Mouse (Mus musculus): ENCODE data around the gene Gm9046. TPM values are rescaled to one million over a fixed set of nuclear protein-coding genes. Genes with fewer than 3 reads are reported as not detected.
"Not testable (repeated sequence)": the region's sequence is repeated elsewhere in the genome, so short reads cannot be mapped to it uniquely, and the experiment has no call there.

The Gm9046 gene
- polyA plus RNA-seq (2012; ENCODE audit: insufficient read depth, insufficient read length, low replicate concordance, missing spikeins) = not detected in 2 replicates

- no CpG with 5 or more reads among the region's 14 CpGs for WGBS
- H3K4me1 ChIP-seq (ENCODE audit: control insufficient read depth, insufficient read depth, low read length); H3K4me3 ChIP-seq (ENCODE audit: insufficient read depth, low read depth, low read length); H3K27ac ChIP-seq (ENCODE audit: insufficient read depth, low read depth, low read length): not testable (repeated sequence)
Measured at GRCm38 (mm10) chr10:118343155-118343554, at the start of gene Gm9046. Gene Gm9046 (minus strand): TSS chr10:118343255.

- no peak overlapping the region for H3K4me3 ChIP-seq (ENCODE audit: insufficient read depth, low read depth, low read length)
- TF ChIP-seq POLR2A (IDR thresholded peaks at IDR 0.05; ENCODE audit: insufficient read depth, low read depth, low read length) = no peak
- H3K27ac ChIP-seq (ENCODE audit: insufficient read depth, low read depth, low read length) = no peak overlapping the region
- 1% methylated on average over 10 of the region's 10 CpGs for WGBS
- no peaks in the 10 kb centered on the region for H3K4me1 ChIP-seq (ENCODE audit: control insufficient read depth, insufficient read depth, low read length)
Measured at GRCm38 (mm10) chr10:118370443-118370842, 27.4 kb upstream of the Gm9046 start.

- Histone ChIP-seq H3K27ac (ENCODE audit: insufficient read depth, low read depth, low read length) (no peak overlapping the region), H3K4me1 (ENCODE audit: control insufficient read depth, insufficient read depth, low read length) (no peaks in the 10 kb centered on the region), H3K4me3 (ENCODE audit: insufficient read depth, low read depth, low read length) (no peak overlapping the region)
- no peak for TF ChIP-seq POLR2A (IDR thresholded peaks at IDR 0.05; ENCODE audit: insufficient read depth, low read depth, low read length)
- 94% methylated on average over 9 of the region's 9 CpGs for WGBS
Measured at GRCm38 (mm10) chr10:118369518-118369917, 26.5 kb upstream of the Gm9046 start.

DNA sequence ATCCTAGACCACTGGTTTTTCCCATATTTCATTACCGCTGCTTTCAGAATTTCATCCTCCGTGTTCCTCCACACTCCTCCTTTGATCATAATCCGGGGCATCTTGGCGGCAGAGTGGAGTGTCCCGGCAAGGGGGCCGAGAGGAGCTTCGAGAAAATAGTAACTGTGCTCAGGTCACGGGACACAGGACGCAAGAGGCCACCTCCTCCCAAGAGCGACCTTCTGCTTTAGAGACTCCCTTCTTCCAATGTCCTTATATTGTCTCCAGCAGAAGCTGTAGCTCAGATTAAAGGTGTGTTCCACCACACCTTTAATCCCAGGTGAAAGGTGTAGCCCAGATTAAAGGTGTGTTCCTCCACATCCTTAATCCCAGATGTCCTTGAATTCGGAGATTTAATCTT, 10.9 kb upstream of the Gm9046 start, which contains the start of gene Gm9049:
Gm9049 (minus strand) TSS at position 101 of the 400 bp plus-strand sequence.
- H3K4me3 ChIP-seq (ENCODE audit: insufficient read depth, low read depth, low read length); H3K4me1 ChIP-seq (ENCODE audit: control insufficient read depth, insufficient read depth, low read length); H3K27ac ChIP-seq (ENCODE audit: insufficient read depth, low read depth, low read length): not testable (repeated sequence)
- WGBS = 90% methylated on average over 1 of the region's 11 CpGs

GRCm38 (mm10) chr10:118348579-118348978, 5.5 kb upstream of the Gm9046 start, which contains the start of gene Gm9048:
Gene Gm9048 (minus strand): TSS chr10:118348679.
- WGBS = 89% methylated on average over 1 of the region's 14 CpGs
- not testable (repeated sequence) for H3K4me3 ChIP-seq (ENCODE audit: insufficient read depth, low read depth, low read length); H3K4me1 ChIP-seq (ENCODE audit: control insufficient read depth, insufficient read depth, low read length); H3K27ac ChIP-seq (ENCODE audit: insufficient read depth, low read depth, low read length)

- H3K4me1 ChIP-seq (ENCODE audit: control insufficient read depth, insufficient read depth, low read length); H3K4me3 ChIP-seq (ENCODE audit: insufficient read depth, low read depth, low read length); H3K27ac ChIP-seq (ENCODE audit: insufficient read depth, low read depth, low read length): not testable (repeated sequence)
- no CpG with 5 or more reads among the region's 14 CpGs for WGBS
Measured at GRCm38 (mm10) chr10:118337731-118338130, 5.3 kb downstream of the Gm9046 start, which contains the start of gene Gm9045. Gene Gm9045 (minus strand): TSS chr10:118337831.

DNA sequence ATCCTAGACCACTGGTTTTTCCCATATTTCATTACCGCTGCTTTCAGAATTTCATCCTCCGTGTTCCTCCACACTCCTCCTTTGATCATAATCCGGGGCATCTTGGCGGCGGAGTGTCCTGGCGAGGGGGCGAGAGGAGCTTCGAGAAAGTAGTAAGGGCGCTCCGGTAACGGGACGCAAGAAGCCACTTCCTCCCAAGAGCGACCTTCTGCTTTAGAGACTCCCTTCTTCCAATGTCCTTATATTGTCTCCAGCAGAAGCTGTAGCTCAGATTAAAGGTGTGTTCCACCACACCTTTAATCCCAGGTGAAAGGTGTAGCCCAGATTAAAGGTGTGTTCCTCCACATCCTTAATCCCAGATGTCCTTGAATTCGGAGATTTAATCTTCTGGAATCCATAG, 10.7 kb downstream of the Gm9046 start, which contains the start of gene Gm9044:
Gm9044 (minus strand) TSS at position 101 of the 400 bp plus-strand sequence.
- H3K4me3 ChIP-seq (ENCODE audit: insufficient read depth, low read depth, low read length); H3K4me1 ChIP-seq (ENCODE audit: control insufficient read depth, insufficient read depth, low read length); H3K27ac ChIP-seq (ENCODE audit: insufficient read depth, low read depth, low read length): not testable (repeated sequence)
- WGBS = no CpG with 5 or more reads among the region's 14 CpGs

DNA sequence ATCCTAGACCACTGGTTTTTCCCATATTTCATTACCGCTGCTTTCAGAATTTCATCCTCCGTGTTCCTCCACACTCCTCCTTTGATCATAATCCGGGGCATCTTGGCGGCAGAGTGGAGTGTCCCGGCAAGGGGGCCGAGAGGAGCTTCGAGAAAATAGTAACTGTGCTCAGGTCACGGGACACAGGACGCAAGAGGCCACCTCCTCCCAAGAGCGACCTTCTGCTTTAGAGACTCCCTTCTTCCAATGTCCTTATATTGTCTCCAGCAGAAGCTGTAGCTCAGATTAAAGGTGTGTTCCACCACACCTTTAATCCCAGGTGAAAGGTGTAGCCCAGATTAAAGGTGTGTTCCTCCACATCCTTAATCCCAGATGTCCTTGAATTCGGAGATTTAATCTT, 16.2 kb downstream of the Gm9046 start, which contains the start of gene Gm9040:
Gm9040 (minus strand) TSS at position 101 of the 400 bp plus-strand sequence.
- not testable (repeated sequence) for H3K4me3 ChIP-seq (ENCODE audit: insufficient read depth, low read depth, low read length); H3K27ac ChIP-seq (ENCODE audit: insufficient read depth, low read depth, low read length); H3K4me1 ChIP-seq (ENCODE audit: control insufficient read depth, insufficient read depth, low read length)
- no CpG with 5 or more reads among the region's 11 CpGs for WGBS

DNA sequence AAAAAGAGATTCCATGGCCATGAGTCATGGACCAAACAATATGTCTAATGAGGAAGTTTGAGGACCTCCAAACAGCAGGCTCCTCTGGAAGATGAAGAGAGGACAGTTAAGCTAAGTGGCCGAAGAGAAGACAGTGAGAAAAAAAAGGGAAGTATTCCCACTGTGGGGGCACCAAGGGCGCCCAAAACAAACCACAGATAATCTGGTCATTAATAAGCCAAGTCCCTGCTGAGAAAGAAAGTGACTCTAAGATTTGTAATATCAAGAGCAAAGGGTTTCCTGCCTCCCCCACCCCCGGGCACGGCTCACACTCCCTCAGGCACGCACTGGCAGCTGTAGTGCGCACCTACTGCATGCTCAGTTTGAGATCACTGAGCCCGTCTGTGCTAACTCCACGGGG, 24.0 kb downstream of the Gm9046 start:
- TF ChIP-seq POLR2A (IDR thresholded peaks at IDR 0.05; ENCODE audit: insufficient read depth, low read depth, low read length) = no peak
- TF ChIP-seq CTCF (IDR thresholded peaks at IDR 0.05; ENCODE audit: insufficient read depth, low read depth, low read length) = no peak
- Histone ChIP-seq H3K4me1 (ENCODE audit: control insufficient read depth, insufficient read depth, low read length) (no peaks in the 10 kb centered on the region), H3K4me3 (ENCODE audit: insufficient read depth, low read depth, low read length) (no peak overlapping the region), H3K27ac (ENCODE audit: insufficient read depth, low read depth, low read length) (no peak overlapping the region)
- 80% methylated on average over 8 of the region's 8 CpGs for WGBS

DNA sequence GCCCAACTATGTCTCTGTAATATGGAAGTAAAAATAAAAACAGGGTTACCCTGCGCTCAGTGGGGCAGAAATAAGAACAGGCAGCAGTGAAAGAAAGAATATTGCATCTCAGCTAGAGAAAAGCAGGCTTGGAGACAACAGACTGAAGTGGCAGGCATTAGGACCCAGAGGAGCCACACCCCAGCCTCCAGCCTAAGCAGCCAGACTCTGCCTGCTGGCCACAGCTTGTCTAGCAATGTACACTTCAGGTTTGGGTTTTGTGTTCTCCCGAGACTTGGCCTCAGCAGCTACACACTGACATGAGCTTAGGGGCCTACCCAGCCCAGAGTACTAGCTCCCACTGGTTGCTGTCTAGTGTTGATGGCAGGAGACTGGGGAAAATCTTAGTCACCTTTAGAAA, 40.9 kb downstream of the Gm9046 start:
- WGBS = 52% methylated on average over 2 of the region's 2 CpGs
- not testable (repeated sequence) for H3K27ac ChIP-seq (ENCODE audit: insufficient read depth, low read depth, low read length); H3K4me3 ChIP-seq (ENCODE audit: insufficient read depth, low read depth, low read length); H3K4me1 ChIP-seq (ENCODE audit: control insufficient read depth, insufficient read depth, low read length)

DNA sequence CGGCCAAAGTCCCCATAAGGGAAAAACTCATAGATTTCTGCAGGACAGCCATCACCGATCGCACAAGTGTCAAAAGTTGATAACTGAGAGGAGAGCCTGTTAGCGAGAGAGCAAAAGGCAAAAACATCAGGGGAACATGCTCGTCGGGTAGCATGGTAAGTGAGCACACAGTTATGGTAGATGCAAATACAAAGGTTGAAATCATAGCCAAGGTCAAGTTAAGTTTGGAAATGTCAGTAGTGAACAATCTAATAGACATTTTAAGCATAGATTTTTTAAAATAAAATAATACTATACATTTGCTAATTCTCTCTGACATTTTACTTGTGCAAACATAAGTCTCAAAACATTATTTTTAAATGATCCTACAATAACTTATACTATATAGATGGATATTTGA, 48.1 kb downstream of the Gm9046 start, which contains the start of gene Iltifb:
Iltifb (minus strand) TSS at position 101 of the 400 bp plus-strand sequence.
- H3K27ac ChIP-seq (ENCODE audit: insufficient read depth, low read depth, low read length) = no peak within 1 kb of the TSS
- TF ChIP-seq CTCF (IDR thresholded peaks at IDR 0.05; ENCODE audit: insufficient read depth, low read depth, low read length) (no peak), POLR2A (IDR thresholded peaks at IDR 0.05; ENCODE audit: insufficient read depth, low read depth, low read length) (no peak)
- WGBS = 97% methylated on average over 6 of the region's 6 CpGs
- H3K4me1 ChIP-seq (ENCODE audit: control insufficient read depth, insufficient read depth, low read length) = no peaks in the 10 kb centered on the region
- no peak within 1 kb of the TSS for H3K4me3 ChIP-seq (ENCODE audit: insufficient read depth, low read depth, low read length)

Other genes with a start within 250 kb of the Gm9046 start
- gene Mdm1, start 201.4 kb downstream of the Gm9046 start, polyA plus RNA-seq (2012; ENCODE audit: insufficient read depth, insufficient read length, low replicate concordance, missing spikeins) = not detected in 2 replicates
- not detected in 2 replicates for gene Il22, start 138.3 kb downstream of the Gm9046 start, polyA plus RNA-seq (2012; ENCODE audit: insufficient read depth, insufficient read length, low replicate concordance, missing spikeins)
- gene Gm32717, start 102.5 kb downstream of the Gm9046 start, polyA plus RNA-seq (2012; ENCODE audit: insufficient read depth, insufficient read length, low replicate concordance, missing spikeins) = not detected in 2 replicates
- gene Gm32802, start 84.6 kb downstream of the Gm9046 start, polyA plus RNA-seq (2012; ENCODE audit: insufficient read depth, insufficient read length, low replicate concordance, missing spikeins) = not detected in 2 replicates
- not detected in 2 replicates for gene Iltifb, start 48.2 kb downstream of the Gm9046 start, polyA plus RNA-seq (2012; ENCODE audit: insufficient read depth, insufficient read length, low replicate concordance, missing spikeins)
- gene Gm9040, start 16.3 kb downstream of the Gm9046 start, polyA plus RNA-seq (2012; ENCODE audit: insufficient read depth, insufficient read length, low replicate concordance, missing spikeins) = not detected in 2 replicates
- gene Gm9044, start 10.8 kb downstream of the Gm9046 start, polyA plus RNA-seq (2012; ENCODE audit: insufficient read depth, insufficient read length, low replicate concordance, missing spikeins) = not detected in 2 replicates
- not detected in 2 replicates for gene Gm9045, start 5.4 kb downstream of the Gm9046 start, polyA plus RNA-seq (2012; ENCODE audit: insufficient read depth, insufficient read length, low replicate concordance, missing spikeins)
- gene Gm9048, start 5.4 kb upstream of the Gm9046 start, polyA plus RNA-seq (2012; ENCODE audit: insufficient read depth, insufficient read length, low replicate concordance, missing spikeins) = not detected in 2 replicates
- gene Gm9049, start 10.8 kb upstream of the Gm9046 start, polyA plus RNA-seq (2012; ENCODE audit: insufficient read depth, insufficient read length, low replicate concordance, missing spikeins) = not detected in 2 replicates
- not detected in 2 replicates for gene Ifng, start 97.8 kb upstream of the Gm9046 start, polyA plus RNA-seq (2012; ENCODE audit: insufficient read depth, insufficient read length, low replicate concordance, missing spikeins)